Mouse (Mus musculus): ENCODE data around the gene Zfp51.
A peak's percentile ranks its signal among the peaks of the same experiment; 100 is the strongest.
"Not testable (repeated sequence)": the region's sequence is repeated elsewhere in the genome, so short reads cannot be mapped to it uniquely, and the experiment has no call there.

The Zfp51 gene

GRCm38 (mm10) chr17:21450138-21450704, at the start of gene Zfp51:
Gene Zfp51 (plus strand): TSS chr17:21450374.
- DNase-seq (ENCODE audit: low spot score in 2 of 2), result peak; percentile 76

- peak in 1 of 2 experiments; percentile 43 for DNase-seq (ENCODE audit: low spot score in 2 of 2)
These were observed 27.2 kb upstream of the Zfp51 start, which contains the start of gene Zfp54 for GRCm38 (mm10) chr17:21422664-21423599. Gene Zfp54 (plus strand): TSS chr17:21423227.

GRCm38 (mm10) chr17:21438806-21439400, 11.3 kb upstream of the Zfp51 start:
- not testable (repeated sequence) for DNase-seq (ENCODE audit: low spot score in 2 of 2)

- peak; percentile 49 to 76 for DNase-seq (ENCODE audit: low spot score in 2 of 2)
These were observed 505 bp upstream of the Zfp51 start for GRCm38 (mm10) chr17:21449669-21450068.

- no peak for DNase-seq (ENCODE audit: low spot score in 2 of 2)
These were observed 13.4 kb downstream of the Zfp51 start for GRCm38 (mm10) chr17:21463550-21463949.

- no peak for DNase-seq (ENCODE audit: low spot score in 2 of 2)
These were observed 22.0 kb downstream of the Zfp51 start for GRCm38 (mm10) chr17:21472032-21472652.

- no peak for DNase-seq (ENCODE audit: low spot score in 2 of 2)
These were observed 22.6 kb downstream of the Zfp51 start for GRCm38 (mm10) chr17:21472653-21473307.

- DNase-seq (ENCODE audit: low spot score in 2 of 2), result no peak
These were observed 23.4 kb downstream of the Zfp51 start for GRCm38 (mm10) chr17:21473362-21474190.

GRCm38 (mm10) chr17:21474729-21475128, 24.6 kb downstream of the Zfp51 start:
- not testable (repeated sequence) for DNase-seq (ENCODE audit: low spot score in 2 of 2)

- not testable (repeated sequence) for DNase-seq (ENCODE audit: low spot score in 2 of 2)
These were observed 25.1 kb downstream of the Zfp51 start for GRCm38 (mm10) chr17:21475290-21475689.

- not testable (repeated sequence) for DNase-seq (ENCODE audit: low spot score in 2 of 2)
These were observed 26.2 kb downstream of the Zfp51 start for GRCm38 (mm10) chr17:21476351-21476750.

GRCm38 (mm10) chr17:21478103-21478777, 28.1 kb downstream of the Zfp51 start:
- not testable (repeated sequence) for DNase-seq (ENCODE audit: low spot score in 2 of 2)

- peak; percentile 66 to 76 for DNase-seq (ENCODE audit: low spot score in 2 of 2)
These were observed 38.8 kb downstream of the Zfp51 start, which contains the start of gene Zfp53 for GRCm38 (mm10) chr17:21488760-21489499. Gene Zfp53 (plus strand): TSS chr17:21488998.

- no peak for DNase-seq (ENCODE audit: low spot score in 2 of 2)
These were observed 39.4 kb downstream of the Zfp51 start for GRCm38 (mm10) chr17:21489500-21490001.

GRCm38 (mm10) chr17:21501365-21501764, 51.2 kb downstream of the Zfp51 start:
- DNase-seq (ENCODE audit: low spot score in 2 of 2), result no peak

GRCm38 (mm10) chr17:21504524-21504923, 54.4 kb downstream of the Zfp51 start:
- no peak for DNase-seq (ENCODE audit: low spot score in 2 of 2)

- no peak for DNase-seq (ENCODE audit: low spot score in 2 of 2)
These were observed 56.1 kb downstream of the Zfp51 start for GRCm38 (mm10) chr17:21506258-21506657.

- no peak for DNase-seq (ENCODE audit: low spot score in 2 of 2)
These were observed 59.6 kb downstream of the Zfp51 start for GRCm38 (mm10) chr17:21509756-21510155.
